Mouse (Mus musculus) heart, postnatal 36 days (tissue): ENCODE results near the gene Pigg. TPM values are rescaled to one million over a fixed set of nuclear protein-coding genes. Genes with fewer than 3 reads are reported as not detected.

Experiments used
- DNase-seq, 2 experiments: peaks; one replicate each; pipeline ENCODE4 v3.0.0; 2021 to 2022
- intact Hi-C: fragments of 180-260 bp; cut with DNase I; formaldehyde crosslinking; loops from one replicate; pipeline ENCODE4 v1.15.1; 2025
- total RNA-seq, 2 experiments: library from RNA; stranded (reverse); gene quantifications; 2 replicates each; pipeline ENCODE4 v1.2.3; 2021

The Pigg gene
- total RNA-seq, 2 experiments from 2014 or later, result 10.0 TPM

DNA sequence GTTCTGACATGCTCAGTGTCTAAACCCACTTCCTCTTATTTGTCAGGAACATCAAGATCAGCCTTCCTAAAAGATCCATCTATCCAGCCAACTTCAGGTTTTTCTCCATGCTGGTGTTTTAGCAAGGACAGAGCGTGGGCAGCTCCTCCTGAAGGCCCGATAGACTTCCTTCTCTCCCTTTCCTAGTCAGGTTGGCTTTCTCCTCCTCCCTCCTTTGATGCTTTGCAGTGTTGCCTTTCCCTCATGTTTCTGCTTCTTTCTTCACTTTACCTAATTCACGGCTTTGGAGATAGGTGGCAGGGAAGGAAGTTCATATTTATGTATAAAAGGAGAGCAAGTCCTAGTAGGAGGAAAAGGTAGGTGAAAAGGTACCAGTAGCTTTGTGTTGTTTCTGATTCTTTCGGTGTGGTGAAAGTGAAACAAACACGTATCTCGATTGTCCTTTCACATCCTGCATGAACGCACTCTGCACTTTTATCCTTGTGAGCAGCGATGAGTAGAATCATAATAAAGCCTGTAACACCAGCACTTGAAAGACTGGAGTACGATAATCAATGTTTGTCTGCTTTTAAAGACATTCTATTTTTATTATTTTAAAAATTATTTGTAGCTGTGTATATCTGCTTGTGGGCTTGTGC lies 37.2 kb downstream of the Pigg start:
- intact Hi-C loops, result no loop called here
- no peak for DNase-seq

DNA sequence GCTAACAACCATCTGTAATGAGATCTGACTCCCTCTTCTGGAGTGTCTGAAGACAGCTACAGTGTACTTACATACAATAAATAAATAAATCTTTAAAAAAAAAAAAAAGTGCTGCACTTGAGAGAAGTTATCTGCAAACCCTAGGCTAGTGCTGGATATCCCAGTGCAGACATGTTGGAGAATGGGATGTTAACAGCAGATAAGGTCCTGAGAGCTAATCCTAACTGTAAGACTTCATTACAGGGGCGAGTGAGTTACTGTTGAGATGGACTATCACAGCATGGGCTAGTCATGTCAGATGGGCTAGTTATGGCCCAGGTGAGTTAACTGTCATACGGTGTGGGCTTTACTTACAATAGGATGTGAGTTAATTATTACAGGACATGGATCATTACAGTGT lies 41.6 kb downstream of the Pigg start:
- intact Hi-C loops, result no loop called here
- DNase-seq, result no peak

DNA sequence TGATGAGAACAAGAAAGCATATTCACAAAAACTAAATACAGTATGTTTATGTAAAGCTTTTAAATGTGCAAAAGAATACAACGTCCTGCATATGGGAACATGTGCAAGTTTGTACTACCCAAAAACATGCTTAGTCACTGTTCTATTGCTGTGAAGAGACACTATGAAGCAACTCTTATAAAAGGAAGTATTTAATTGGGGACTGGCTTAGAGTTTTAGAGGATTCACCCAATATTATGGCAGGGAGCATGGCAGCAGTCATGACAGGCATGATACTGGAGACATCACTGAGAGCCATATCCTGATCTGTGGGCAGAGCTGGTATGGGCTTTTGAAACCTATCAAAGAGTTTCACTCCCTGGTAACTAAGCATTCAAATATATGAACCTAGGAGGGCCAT lies 45.5 kb downstream of the Pigg start:
- intact Hi-C loops, result no loop called here
- no peak for DNase-seq

- intact Hi-C loops, result no loop called here
Observed at GRCm38 (mm10) chr5:108359491-108359890, 47.1 kb downstream of the Pigg start.

GRCm38 (mm10) chr5:108360211-108360610 lies 47.8 kb downstream of the Pigg start:
- no peak for DNase-seq
- intact Hi-C loops, result no loop called here

More at GRCm38 (mm10) chr5:108359491-108359890, 47.1 kb downstream of the Pigg start:
- no peak for DNase-seq

DNA sequence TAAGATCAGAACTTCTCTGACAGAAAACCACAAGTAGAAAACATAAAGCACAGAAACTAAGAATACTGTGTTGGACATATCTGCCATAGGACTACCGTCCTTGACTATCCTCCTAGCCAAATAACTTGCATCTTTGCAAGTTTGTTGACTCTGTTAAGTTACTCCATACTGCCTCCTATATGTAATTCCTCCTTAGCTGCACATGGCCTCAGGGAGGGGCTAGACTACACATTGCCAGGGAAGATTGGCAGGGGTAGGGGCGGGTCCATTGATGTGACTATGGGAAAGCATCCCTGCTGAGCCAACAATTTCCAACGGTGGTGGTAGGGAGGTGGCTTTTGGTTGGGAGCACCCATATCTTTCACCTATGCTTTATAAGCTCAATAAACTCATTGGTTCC lies 49.9 kb downstream of the Pigg start:
- DNase-seq, result no peak
- intact Hi-C loops, result no loop called here

- no peak for DNase-seq
- intact Hi-C loops, result loop anchor here (5.0 kb wide), 1 partner anchor 99 kb away; the partner anchor contains the start of gene Dr1
Observed at GRCm38 (mm10) chr5:108366328-108366983, 54.0 kb downstream of the Pigg start.

DNA sequence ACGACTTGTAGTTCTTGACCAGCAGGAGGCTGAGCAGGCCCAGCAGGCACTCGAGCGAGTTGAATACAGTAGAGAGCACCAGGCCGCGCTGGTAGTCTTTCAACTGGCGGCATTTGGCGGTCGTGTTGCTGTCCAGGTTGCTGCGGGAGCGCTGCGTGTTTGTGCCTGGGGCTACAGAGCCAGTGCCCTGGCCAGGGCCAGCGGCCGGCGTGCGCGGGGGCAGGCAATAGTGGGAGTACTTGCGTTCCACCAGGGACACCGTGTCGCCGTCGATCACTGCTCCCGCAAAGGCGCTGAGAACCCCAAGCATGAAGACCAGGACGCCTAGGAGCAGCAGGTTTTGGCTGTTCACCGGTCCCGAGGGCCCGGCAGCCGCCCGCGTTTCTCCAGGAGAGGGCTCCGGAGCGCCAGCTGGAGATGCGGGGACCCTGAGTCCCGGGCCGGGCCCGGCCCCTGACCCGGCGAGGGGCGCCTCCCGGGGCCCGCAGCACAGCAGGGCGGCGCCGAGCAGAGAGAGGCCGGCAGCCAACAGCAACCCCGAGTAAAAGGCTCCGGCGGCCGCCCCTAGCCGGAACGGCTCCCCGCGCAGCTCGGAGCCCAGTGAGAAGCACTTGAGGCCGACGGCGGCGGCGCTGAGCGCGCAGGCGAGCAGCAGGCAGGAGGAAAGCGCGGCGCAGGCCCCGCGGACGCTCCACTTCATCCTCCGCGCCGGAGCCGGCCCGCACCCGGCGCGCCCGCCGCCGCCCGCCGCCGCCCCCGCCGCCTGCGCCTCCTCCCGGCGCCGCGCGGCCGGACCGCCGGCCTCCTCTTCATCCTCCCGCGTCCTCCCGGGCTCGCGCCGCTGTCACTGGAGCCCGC lies 54.8 kb downstream of the Pigg start:
- intact Hi-C loops, result loop anchor here (5.0 kb wide), 1 partner anchor 100 kb away; the partner anchor contains the start of gene Dr1
- DNase-seq, result peak; percentile 36 to 45

- intact Hi-C loops, result loop anchor here (5.0 kb wide), 1 partner anchor 101 kb away; the partner anchor contains the start of gene Dr1
- peak in 1 of 2 experiments; percentile 2 for DNase-seq
Observed at GRCm38 (mm10) chr5:108367871-108368332, 55.5 kb downstream of the Pigg start, which contains the start of gene Gm42517. Gene Gm42517 (minus strand): TSS chr5:108367922.

GRCm38 (mm10) chr5:108368446-108368845 lies 56.0 kb downstream of the Pigg start:
- intact Hi-C loops, result loop anchor here (5.0 kb wide), 1 partner anchor 101 kb away; the partner anchor contains the start of gene Dr1
- no peak for DNase-seq

- peak; percentile 31 to 32 for DNase-seq
- intact Hi-C loops, result loop anchor here (5.0 kb wide), 1 partner anchor 102 kb away; the partner anchor contains the start of gene Dr1
Observed at GRCm38 (mm10) chr5:108368851-108369621, 56.6 kb downstream of the Pigg start.

GRCm38 (mm10) chr5:108369964-108370363 lies 57.6 kb downstream of the Pigg start:
- intact Hi-C loops, result loop anchor here (5.0 kb wide), 1 partner anchor 103 kb away; the partner anchor contains the start of gene Dr1
- no peak for DNase-seq

DNA sequence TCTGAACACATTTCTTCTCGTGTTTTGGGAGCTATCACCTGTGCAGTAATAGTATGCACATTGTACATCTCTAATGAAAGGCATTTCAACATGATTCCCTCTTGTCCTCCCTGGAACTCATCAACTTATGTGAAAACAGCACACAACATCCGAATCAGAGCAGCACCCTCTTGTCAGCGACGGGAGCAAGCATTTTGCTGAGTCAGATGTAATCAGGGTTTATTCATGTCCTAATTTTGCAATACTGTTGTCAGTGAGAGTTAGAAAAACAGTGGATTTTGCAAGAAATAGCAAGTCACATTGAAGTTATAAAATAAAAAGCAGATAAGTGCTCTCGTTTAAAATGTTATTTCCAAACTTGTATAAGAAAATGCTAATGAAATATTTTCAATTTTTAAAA lies 61.7 kb downstream of the Pigg start:
- intact Hi-C loops, result no loop called here
- no peak for DNase-seq

DNA sequence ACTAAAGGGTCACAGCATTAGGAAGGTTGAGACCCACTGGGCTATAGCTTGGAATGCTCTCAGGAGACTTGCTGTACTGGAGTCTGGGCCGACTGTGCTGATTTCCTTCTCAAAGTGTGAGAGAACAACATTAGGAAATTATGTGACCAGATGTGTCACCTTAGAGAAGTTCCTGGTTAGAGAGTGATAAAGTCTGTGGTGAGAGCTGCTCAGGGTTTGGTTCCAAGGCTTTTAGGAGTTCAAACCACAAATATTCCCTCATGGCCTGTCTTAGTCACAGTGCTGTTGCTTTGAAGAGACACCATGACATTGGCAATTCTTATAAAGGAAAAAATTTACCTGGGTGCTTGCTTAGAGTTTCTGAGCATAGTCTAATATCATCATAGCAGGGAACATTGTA lies 63.6 kb downstream of the Pigg start:
- DNase-seq, result no peak
- intact Hi-C loops, result no loop called here

GRCm38 (mm10) chr5:108378346-108378745 lies 65.9 kb downstream of the Pigg start:
- intact Hi-C loops, result no loop called here
- DNase-seq, result no peak

DNA sequence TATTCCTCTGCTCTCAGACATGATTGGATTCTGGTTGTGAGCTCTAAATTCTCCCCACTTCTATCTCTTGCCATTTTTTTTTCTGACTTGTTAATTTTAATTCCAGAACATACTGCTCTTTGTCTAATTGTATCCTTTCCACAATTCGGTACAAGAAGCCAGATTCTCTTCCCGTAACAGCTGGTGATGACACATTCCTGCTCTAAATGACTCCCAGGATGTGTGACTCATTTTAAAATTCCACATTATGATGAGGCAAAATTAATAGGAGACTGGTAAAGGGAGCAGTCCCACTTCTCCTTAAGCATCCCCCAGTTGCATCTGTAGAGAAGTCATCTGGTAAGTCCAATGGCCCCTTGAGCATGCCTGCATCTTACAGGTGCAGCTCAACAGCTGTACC lies 73.2 kb downstream of the Pigg start:
- intact Hi-C loops, result no loop called here
- no peak for DNase-seq

DNA sequence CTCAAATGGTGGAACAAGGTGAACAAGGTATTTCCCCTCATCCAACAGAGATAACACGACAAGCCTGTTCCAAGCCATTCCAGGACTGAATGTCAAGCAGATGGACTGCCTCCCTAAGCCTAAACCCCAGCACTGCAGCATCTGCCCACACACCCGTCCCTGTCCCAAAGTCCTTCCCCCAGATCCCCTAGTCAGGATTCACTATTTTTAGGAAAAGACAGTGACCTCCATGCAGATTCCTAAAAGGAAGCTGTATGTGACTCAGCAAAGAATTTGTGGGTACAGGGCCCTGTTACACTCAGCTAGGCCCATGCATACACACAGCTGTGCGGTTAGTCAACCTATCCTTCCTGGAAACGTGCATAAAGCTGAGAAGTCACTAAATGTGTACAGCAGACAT lies 74.0 kb downstream of the Pigg start:
- intact Hi-C loops, result no loop called here
- DNase-seq, result no peak

DNA sequence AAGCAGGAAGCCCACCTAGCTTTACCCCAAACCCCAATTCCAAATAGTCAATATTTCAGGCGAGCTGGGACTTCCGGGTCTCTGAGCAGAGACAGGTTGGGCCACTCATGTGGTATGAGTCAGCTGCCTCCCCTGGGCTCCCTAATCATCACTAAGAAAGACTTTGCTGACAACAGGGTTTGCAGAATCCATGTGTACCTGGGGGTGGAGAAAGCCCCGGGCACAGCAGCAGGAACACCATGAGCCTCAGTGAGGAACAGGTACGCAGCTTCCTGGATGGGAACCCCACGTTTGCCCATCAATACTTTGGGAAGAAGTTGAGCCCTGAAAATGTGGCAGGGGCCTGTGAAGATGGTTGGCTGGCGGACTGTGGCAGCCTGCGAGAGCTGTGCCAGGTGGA lies 75.8 kb downstream of the Pigg start, which contains the start of gene Pde6b:
TSS of gene Pde6b (plus strand) at position 191 of the 400 bp plus-strand sequence.
- intact Hi-C loops, result no loop called here
- DNase-seq, result no peak

DNA sequence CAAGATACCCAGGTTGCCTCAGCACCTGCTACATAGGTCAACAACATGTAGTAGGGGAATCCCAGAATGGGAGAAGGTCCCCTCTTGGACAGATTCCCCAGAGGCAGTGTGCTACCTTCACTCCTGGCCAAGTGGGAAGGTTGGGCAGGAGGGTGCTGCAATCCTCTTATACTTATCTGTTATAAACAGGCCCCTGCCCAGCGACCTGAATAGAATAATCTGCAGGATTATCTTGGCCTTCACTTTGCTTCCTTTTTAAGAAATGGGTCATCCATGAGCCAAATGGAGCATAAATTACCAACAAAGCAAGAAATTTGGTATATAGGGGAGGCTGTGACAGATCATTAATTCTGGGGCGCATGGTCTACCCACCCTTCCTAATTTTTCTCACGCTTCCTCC lies 77.3 kb downstream of the Pigg start:
- intact Hi-C loops, result no loop called here
- DNase-seq, result no peak
